Mouse (Mus musculus): Measurements from ENCODE around the gene Pigt. TPM values are rescaled to one million over a fixed set of nuclear protein-coding genes. Genes with fewer than 3 reads are reported as not detected.

The Pigt gene
- 34.2 TPM for polyA plus RNA-seq (2014; fragmentation: Illumina TruSeq; extraction: RNeasy Lipid Tissue Mini Kit (QIAGEN cat#74804); ENCODE audit: insufficient read depth, low read depth, low replicate concordance)

GRCm38 (mm10) chr2:164496847-164497690, at the start of gene Pigt:
Gene Pigt, plus strand, starts transcription at chr2:164497520.

GRCm38 (mm10) chr2:164456864-164457300, 40.4 kb upstream of the Pigt start, which contains the start of gene Sys1:
Gene Sys1, plus strand, starts transcription at chr2:164456964.

GRCm38 (mm10) chr2:164460745-164461551, 36.4 kb upstream of the Pigt start, which contains the start of gene Gm20458:
Gene Gm20458, plus strand, starts transcription at chr2:164460967.

GRCm38 (mm10) chr2:164473624-164474023, 23.7 kb upstream of the Pigt start, which contains the start of gene Trp53tg5:
Gene Trp53tg5, minus strand, starts transcription at chr2:164473724.

GRCm38 (mm10) chr2:164485681-164486257, 11.6 kb upstream of the Pigt start, which contains the start of gene Dbndd2:
Gene Dbndd2, plus strand, starts transcription at chr2:164486106.

Other genes with a start within 250 kb of the Pigt start
- gene Svs3b, start 240.9 kb upstream of the Pigt start, polyA plus RNA-seq (2014; fragmentation: Illumina TruSeq; extraction: RNeasy Lipid Tissue Mini Kit (QIAGEN cat#74804); ENCODE audit: insufficient read depth, low read depth, low replicate concordance): not detected
- gene Svs4, start 219.1 kb upstream of the Pigt start, polyA plus RNA-seq (2014; fragmentation: Illumina TruSeq; extraction: RNeasy Lipid Tissue Mini Kit (QIAGEN cat#74804); ENCODE audit: insufficient read depth, low read depth, low replicate concordance): not detected
- not detected for gene Svs3a, start 208.3 kb upstream of the Pigt start, polyA plus RNA-seq (2014; fragmentation: Illumina TruSeq; extraction: RNeasy Lipid Tissue Mini Kit (QIAGEN cat#74804); ENCODE audit: insufficient read depth, low read depth, low replicate concordance)
- gene Svs6, start 180.8 kb upstream of the Pigt start, polyA plus RNA-seq (2014; fragmentation: Illumina TruSeq; extraction: RNeasy Lipid Tissue Mini Kit (QIAGEN cat#74804); ENCODE audit: insufficient read depth, low read depth, low replicate concordance): not detected
- not detected for gene Svs5, start 164.8 kb upstream of the Pigt start, polyA plus RNA-seq (2014; fragmentation: Illumina TruSeq; extraction: RNeasy Lipid Tissue Mini Kit (QIAGEN cat#74804); ENCODE audit: insufficient read depth, low read depth, low replicate concordance)
- gene Slpi, start 108.4 kb upstream of the Pigt start, polyA plus RNA-seq (2014; fragmentation: Illumina TruSeq; extraction: RNeasy Lipid Tissue Mini Kit (QIAGEN cat#74804); ENCODE audit: insufficient read depth, low read depth, low replicate concordance): 98.1 TPM
- 10.2 TPM for gene Rbpjl, start 94.4 kb upstream of the Pigt start, polyA plus RNA-seq (2014; fragmentation: Illumina TruSeq; extraction: RNeasy Lipid Tissue Mini Kit (QIAGEN cat#74804); ENCODE audit: insufficient read depth, low read depth, low replicate concordance)
- 22.9 TPM for gene Matn4, start 92.4 kb upstream of the Pigt start, polyA plus RNA-seq (2014; fragmentation: Illumina TruSeq; extraction: RNeasy Lipid Tissue Mini Kit (QIAGEN cat#74804); ENCODE audit: insufficient read depth, low read depth, low replicate concordance)
- gene Sdc4, start 53.6 kb upstream of the Pigt start, polyA plus RNA-seq (2014; fragmentation: Illumina TruSeq; extraction: RNeasy Lipid Tissue Mini Kit (QIAGEN cat#74804); ENCODE audit: insufficient read depth, low read depth, low replicate concordance): 109 TPM
- 37.0 TPM for gene Sys1, start 40.6 kb upstream of the Pigt start, polyA plus RNA-seq (2014; fragmentation: Illumina TruSeq; extraction: RNeasy Lipid Tissue Mini Kit (QIAGEN cat#74804); ENCODE audit: insufficient read depth, low read depth, low replicate concordance)
- not detected for gene Gm20458, start 36.6 kb upstream of the Pigt start, polyA plus RNA-seq (2014; fragmentation: Illumina TruSeq; extraction: RNeasy Lipid Tissue Mini Kit (QIAGEN cat#74804); ENCODE audit: insufficient read depth, low read depth, low replicate concordance)
- gene Trp53tg5, start 23.8 kb upstream of the Pigt start, polyA plus RNA-seq (2014; fragmentation: Illumina TruSeq; extraction: RNeasy Lipid Tissue Mini Kit (QIAGEN cat#74804); ENCODE audit: insufficient read depth, low read depth, low replicate concordance): not detected
- gene Dbndd2, start 11.4 kb upstream of the Pigt start, polyA plus RNA-seq (2014; fragmentation: Illumina TruSeq; extraction: RNeasy Lipid Tissue Mini Kit (QIAGEN cat#74804); ENCODE audit: insufficient read depth, low read depth, low replicate concordance): 69.5 TPM
- 2,326 TPM for gene Wfdc2, start 64.9 kb downstream of the Pigt start, polyA plus RNA-seq (2014; fragmentation: Illumina TruSeq; extraction: RNeasy Lipid Tissue Mini Kit (QIAGEN cat#74804); ENCODE audit: insufficient read depth, low read depth, low replicate concordance)
- not detected for gene Spint3, start 75.9 kb downstream of the Pigt start, polyA plus RNA-seq (2014; fragmentation: Illumina TruSeq; extraction: RNeasy Lipid Tissue Mini Kit (QIAGEN cat#74804); ENCODE audit: insufficient read depth, low read depth, low replicate concordance)
- gene Wfdc6a, start 87.9 kb downstream of the Pigt start, polyA plus RNA-seq (2014; fragmentation: Illumina TruSeq; extraction: RNeasy Lipid Tissue Mini Kit (QIAGEN cat#74804); ENCODE audit: insufficient read depth, low read depth, low replicate concordance): 4.4 TPM
- gene Eppin, start 96.1 kb downstream of the Pigt start, polyA plus RNA-seq (2014; fragmentation: Illumina TruSeq; extraction: RNeasy Lipid Tissue Mini Kit (QIAGEN cat#74804); ENCODE audit: insufficient read depth, low read depth, low replicate concordance): not detected
- 3.0 TPM for gene Wfdc6b, start 116.0 kb downstream of the Pigt start, polyA plus RNA-seq (2014; fragmentation: Illumina TruSeq; extraction: RNeasy Lipid Tissue Mini Kit (QIAGEN cat#74804); ENCODE audit: insufficient read depth, low read depth, low replicate concordance)
- 1.2 TPM for gene Wfdc8, start 116.1 kb downstream of the Pigt start, polyA plus RNA-seq (2014; fragmentation: Illumina TruSeq; extraction: RNeasy Lipid Tissue Mini Kit (QIAGEN cat#74804); ENCODE audit: insufficient read depth, low read depth, low replicate concordance)
- 0.95 TPM for gene Wfdc16, start 141.3 kb downstream of the Pigt start, polyA plus RNA-seq (2014; fragmentation: Illumina TruSeq; extraction: RNeasy Lipid Tissue Mini Kit (QIAGEN cat#74804); ENCODE audit: insufficient read depth, low read depth, low replicate concordance)
- gene Wfdc10, start 158.5 kb downstream of the Pigt start, polyA plus RNA-seq (2014; fragmentation: Illumina TruSeq; extraction: RNeasy Lipid Tissue Mini Kit (QIAGEN cat#74804); ENCODE audit: insufficient read depth, low read depth, low replicate concordance): 3.9 TPM
- gene Wfdc9, start 159.1 kb downstream of the Pigt start, polyA plus RNA-seq (2014; fragmentation: Illumina TruSeq; extraction: RNeasy Lipid Tissue Mini Kit (QIAGEN cat#74804); ENCODE audit: insufficient read depth, low read depth, low replicate concordance): not detected
- gene Wfdc11, start 176.6 kb downstream of the Pigt start, polyA plus RNA-seq (2014; fragmentation: Illumina TruSeq; extraction: RNeasy Lipid Tissue Mini Kit (QIAGEN cat#74804); ENCODE audit: insufficient read depth, low read depth, low replicate concordance): not detected
- 1.2 TPM for gene Wfdc13, start 187.6 kb downstream of the Pigt start, polyA plus RNA-seq (2014; fragmentation: Illumina TruSeq; extraction: RNeasy Lipid Tissue Mini Kit (QIAGEN cat#74804); ENCODE audit: insufficient read depth, low read depth, low replicate concordance)
- not detected for gene Spint4, start 201.0 kb downstream of the Pigt start, polyA plus RNA-seq (2014; fragmentation: Illumina TruSeq; extraction: RNeasy Lipid Tissue Mini Kit (QIAGEN cat#74804); ENCODE audit: insufficient read depth, low read depth, low replicate concordance)
- not detected for gene Spint5, start 217.8 kb downstream of the Pigt start, polyA plus RNA-seq (2014; fragmentation: Illumina TruSeq; extraction: RNeasy Lipid Tissue Mini Kit (QIAGEN cat#74804); ENCODE audit: insufficient read depth, low read depth, low replicate concordance)
- 4.4 TPM for gene Wfdc3, start 248.4 kb downstream of the Pigt start, polyA plus RNA-seq (2014; fragmentation: Illumina TruSeq; extraction: RNeasy Lipid Tissue Mini Kit (QIAGEN cat#74804); ENCODE audit: insufficient read depth, low read depth, low replicate concordance)
- gene Dnttip1, start 248.5 kb downstream of the Pigt start, polyA plus RNA-seq (2014; fragmentation: Illumina TruSeq; extraction: RNeasy Lipid Tissue Mini Kit (QIAGEN cat#74804); ENCODE audit: insufficient read depth, low read depth, low replicate concordance): 19.0 TPM